Mouse (Mus musculus) hindbrain, embryonic 10.5 days (tissue): ENCODE results near the gene Pofut2. TPM values are rescaled to one million over a fixed set of nuclear protein-coding genes. Genes with fewer than 3 reads are reported as not detected.

Source experiments
- DNase-seq: peaks from one replicate; pipeline ENCODE4 v3.0.0-alpha.2; 2017; ENCODE audit warnings: low spot score
- H3K27ac ChIP-seq: fragments of 300-500 bp; sonication (generic); 2 replicates; pipeline ENCODE4 v1.5.1; 2016; ENCODE audit warnings: mild to moderate bottlenecking, moderate library complexity
- H3K27me3 ChIP-seq: fragments of 300-500 bp; sonication (generic); 2 replicates; pipeline ENCODE4 v1.6.1; 2016; ENCODE audit warnings: mild to moderate bottlenecking; ENCODE audit not compliant: poor library complexity, insufficient read depth, severe bottlenecking
- H3K36me3 ChIP-seq: fragments of 300-500 bp; sonication (generic); 2 replicates; pipeline ENCODE4 v1.6.1; 2016; ENCODE audit warnings: mild to moderate bottlenecking, moderate library complexity
- H3K4me1 ChIP-seq: fragments of 300-500 bp; sonication (generic); replicated peaks from 2 replicates; pipeline ENCODE4 v1.6.1; 2016; ENCODE audit warnings: mild to moderate bottlenecking
- H3K4me3 ChIP-seq: fragments of 300-500 bp; sonication (generic); 2 replicates; pipeline ENCODE4 v1.5.1; 2016; ENCODE audit warnings: mild to moderate bottlenecking, moderate library complexity
- H3K9me3 ChIP-seq: fragments of 300-500 bp; sonication (generic); 2 replicates; pipeline ENCODE4 v1.6.1; 2016; ENCODE audit warnings: mild to moderate bottlenecking, moderate library complexity
- WGBS: fragments of 180-500 bp; shearing (Covaris S2); methylation state at CpG from one replicate; pipeline ENCODE4 v1.1.7; 2016; 5-methylcytosine and 5-hydroxymethylcytosine counted together
- polyA plus RNA-seq: library from polyadenylated mRNA; unstranded; fragments of >200 nt; fragmentation: Nextera tagmentation; extraction: Ambion mirVana; gene quantifications from 2 replicates; pipeline ENCODE4 v1.2.1, GENCODE M21; 2016

The Pofut2 gene
- polyA plus RNA-seq, 1 experiment from 2014 or later, result 86.6 TPM

- Histone ChIP-seq H3K36me3 (peaks cover 4% of the 10 kb centered on the region; the same call in 1 of the 2 replicates), H3K4me1 (no peaks in the 10 kb centered on the region), H3K4me3 (no peak overlapping the region), H3K27ac (no peak overlapping the region), H3K9me3 (no peaks in the 10 kb centered on the region), H3K27me3 (no peaks in the 10 kb centered on the region)
- no peak for DNase-seq
- 92% methylated on average over 2 of the region's 2 CpGs for WGBS
Measured at GRCm38 (mm10) chr10:77315682-77316081, 56.7 kb downstream of the Pofut2 start.

Other genes with a start within 250 kb of the Pofut2 start
- 32.4 and 32.7 TPM in 2 replicates for gene Slc19a1, start 227.0 kb upstream of the Pofut2 start, polyA plus RNA-seq
- gene Col18a1, start 92.7 kb upstream of the Pofut2 start, polyA plus RNA-seq, result 147 and 167 TPM in 2 replicates
- 5.7 and 7.8 TPM in 2 replicates for gene Adarb1, start 159.1 kb downstream of the Pofut2 start, polyA plus RNA-seq